20 mouse cellular contexts compared by ENCODE assay signal in genomic region chr14:76761274-76761673, GRCm38 (mm10).
DNase-seq lines count a peak whose midpoint lies in the region; ATAC-seq and TF ChIP-seq lines count a peak whose summit lies in the region.
"Had no signal": no experiment of that assay in that cellular context is flagged by ENCODE, and none has a peak within 500 bp of the region (broad histone marks: within the 10 kb centered on the region; RNA-seq: fewer than 3 reads in every experiment).

No protein-coding gene starts in this region.

- no peak overlapping the region for H3K9ac ChIP-seq in hindbrain, embryonic 16.5 days (ENCODE audit: low read depth, low read length)
- H3K9ac ChIP-seq: embryonic facial prominence, embryonic 12.5 days; embryonic facial prominence, embryonic 15.5 days; forebrain, embryonic 12.5 days; forebrain, embryonic 15.5 days; heart, embryonic 12.5 days; heart, embryonic 15.5 days; hindbrain, embryonic 14.5 days had no signal

- H3K36me3 ChIP-seq in hindbrain, embryonic 16.5 days (ENCODE audit: control insufficient read depth, insufficient read depth, low read length) = no peaks in the 10 kb centered on the region
- H3K36me3 ChIP-seq: embryonic facial prominence, embryonic 12.5 days; embryonic facial prominence, embryonic 15.5 days; forebrain, embryonic 12.5 days; forebrain, embryonic 15.5 days; heart, embryonic 12.5 days; heart, embryonic 15.5 days had no signal

- peak overlapping the region; percentile 92 for H3K27ac ChIP-seq in gastrocnemius, adult 2 months
- peak overlapping the region; percentile 78 for H3K27ac ChIP-seq in left cerebral cortex, adult 2 months
- H3K27ac ChIP-seq in cortical plate, adult 2 months (ENCODE audit: insufficient read depth, low read length) = peak overlapping the region; percentile 66
- H3K27ac ChIP-seq in hindbrain, embryonic 16.5 days (ENCODE audit: low read depth, low read length) = no peak overlapping the region
- H3K27ac ChIP-seq: embryonic facial prominence, embryonic 12.5 days; embryonic facial prominence, embryonic 15.5 days; forebrain, embryonic 12.5 days; forebrain, embryonic 15.5 days; hindbrain, embryonic 14.5 days had no signal

- TF ChIP-seq POLR2A in cortical plate, adult 2 months (IDR thresholded peaks at IDR 0.05; ENCODE audit: extremely low read depth, insufficient read depth, low read length) = no peak

- intact Hi-C loops in gastrocnemius, adult 2 months (cut with DNase I) = loop anchor here (5.0 kb wide), 3 partner anchors 56 to 259 kb away; no protein-coding TSS in a partner anchor
- intact Hi-C loops in left cerebral cortex, adult 2 months (cut with DNase I) = loop anchor here (2.0 to 5.0 kb wide), 5 partner anchors 58 to 256 kb away; partner anchors contain the start of gene Serp2
- intact Hi-C loops in left cerebral cortex, postnatal 10 days (cut with DNase I) = loop anchor here (5.0 to 10.0 kb wide), 3 partner anchors 114 to 254 kb away; no protein-coding TSS in a partner anchor

- WGBS in hindbrain, embryonic 16.5 days = 89% methylated on average over 4 of the region's 4 CpGs

- no peaks in the 10 kb centered on the region for H3K9me3 ChIP-seq in hindbrain, embryonic 16.5 days (ENCODE audit: control insufficient read depth, low read length)
- H3K9me3 ChIP-seq: embryonic facial prominence, embryonic 12.5 days; embryonic facial prominence, embryonic 15.5 days; forebrain, embryonic 12.5 days; forebrain, embryonic 15.5 days; heart, embryonic 12.5 days; heart, embryonic 15.5 days had no signal

- H3K27me3 ChIP-seq in hindbrain, embryonic 16.5 days (replicated peaks; ENCODE audit: control insufficient read depth, insufficient read depth, low read length) = no peaks in the 10 kb centered on the region
- H3K27me3 ChIP-seq: embryonic facial prominence, embryonic 12.5 days; embryonic facial prominence, embryonic 15.5 days; forebrain, embryonic 15.5 days; heart, embryonic 12.5 days; heart, embryonic 15.5 days had no signal

- no peak for ATAC-seq in hindbrain, embryonic 16.5 days
- ATAC-seq: forebrain, embryonic 15.5 days; intestine, postnatal 0 days had no signal

- DNase-seq in gastrocnemius, adult 2 months = no peak
- no peak for DNase-seq in gastrocnemius, postnatal 10 days
- DNase-seq in left cerebral cortex, adult 2 months (ENCODE audit: extremely low spot score in 1 of 2, low spot score in 2 of 2) = no peak
- no peak for DNase-seq in left cerebral cortex, postnatal 10 days (ENCODE audit: extremely low spot score in 1 of 2, low spot score in 2 of 2)
- DNase-seq: cerebellum, adult 11-12 months; cerebellum, adult 9-10 months; cerebellum, postnatal 14 days; gastrocnemius, postnatal 14 days; heart, postnatal 14 days; heart, postnatal 4 days had no signal

- peak overlapping the region; percentile 70; the same call in 1 of the 2 replicates for H3K4me3 ChIP-seq in gastrocnemius, adult 2 months
- no peak overlapping the region for H3K4me3 ChIP-seq in left cerebral cortex, adult 2 months
- H3K4me3 ChIP-seq in cortical plate, adult 2 months (ENCODE audit: insufficient read depth, low read length) = no peak overlapping the region
- H3K4me3 ChIP-seq in hindbrain, embryonic 16.5 days (ENCODE audit: low read length) = no peak overlapping the region
- H3K4me3 ChIP-seq: embryonic facial prominence, embryonic 12.5 days; embryonic facial prominence, embryonic 15.5 days; forebrain, embryonic 12.5 days; forebrain, embryonic 15.5 days; heart, embryonic 12.5 days; heart, embryonic 15.5 days had no signal

- peaks cover 10% of the 10 kb centered on the region for H3K4me1 ChIP-seq in cortical plate, adult 2 months (ENCODE audit: control insufficient read depth, insufficient read depth, low read length)
- peaks cover 21% of the 10 kb centered on the region for H3K4me1 ChIP-seq in hindbrain, embryonic 16.5 days (ENCODE audit: control insufficient read depth, insufficient read depth, low read depth, low read length)

- H3K4me2 ChIP-seq in hindbrain, embryonic 16.5 days (ENCODE audit: low read length) = no peak overlapping the region
- H3K4me2 ChIP-seq: embryonic facial prominence, embryonic 12.5 days; embryonic facial prominence, embryonic 15.5 days; forebrain, embryonic 12.5 days; forebrain, embryonic 15.5 days; heart, embryonic 12.5 days; hindbrain, embryonic 14.5 days had no signal

- TF ChIP-seq CTCF in gastrocnemius, adult 2 months (IDR thresholded peaks at IDR 0.05) = no peak
- TF ChIP-seq CTCF in left cerebral cortex, adult 2 months (IDR thresholded peaks at IDR 0.05) = no peak
- no peak for TF ChIP-seq CTCF in cortical plate, adult 2 months (IDR thresholded peaks at IDR 0.05; ENCODE audit: extremely low read depth, insufficient read depth, low read length)
